Mouse (Mus musculus) embryo, embryonic 11 days (tissue): ENCODE measurements around the gene Mbtd1.
"Not testable (repeated sequence)": the region's sequence is repeated elsewhere in the genome, so short reads cannot be mapped to it uniquely, and the experiment has no call there.

Experiments
- DNase-seq: peaks from one replicate; pipeline ENCODE4 v3.0.0-alpha.2; 2015

The Mbtd1 gene

GRCm38 (mm10) chr11:93885572-93886410, at the start of gene Mbtd1, which contains the start of gene Utp18:
Mbtd1 (plus strand) TSS chr11:93885852.
Utp18 (minus strand) TSS chr11:93885766.
- DNase-seq, result peak; percentile 99

DNA sequence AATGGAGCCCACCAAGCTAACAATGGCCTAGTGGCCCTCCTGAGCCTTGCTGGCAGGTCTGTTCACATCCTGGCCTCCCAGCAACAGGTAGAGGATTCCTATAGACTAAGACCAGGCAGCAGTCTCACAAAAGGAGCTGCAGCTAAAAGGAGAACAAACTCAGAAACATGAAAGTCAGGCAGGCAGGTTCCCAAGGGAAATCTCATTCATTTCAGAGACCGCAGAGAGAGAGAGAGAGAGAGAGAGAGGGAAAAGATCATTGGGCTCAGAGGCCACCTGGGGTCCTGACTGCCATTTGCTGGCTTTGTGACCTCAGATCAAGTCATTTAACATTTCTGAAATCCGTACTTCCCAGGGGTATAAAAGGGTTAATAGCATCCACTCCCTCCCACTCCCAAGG, 38.3 kb upstream of the Mbtd1 start:
- DNase-seq, result peak; percentile 14

DNA sequence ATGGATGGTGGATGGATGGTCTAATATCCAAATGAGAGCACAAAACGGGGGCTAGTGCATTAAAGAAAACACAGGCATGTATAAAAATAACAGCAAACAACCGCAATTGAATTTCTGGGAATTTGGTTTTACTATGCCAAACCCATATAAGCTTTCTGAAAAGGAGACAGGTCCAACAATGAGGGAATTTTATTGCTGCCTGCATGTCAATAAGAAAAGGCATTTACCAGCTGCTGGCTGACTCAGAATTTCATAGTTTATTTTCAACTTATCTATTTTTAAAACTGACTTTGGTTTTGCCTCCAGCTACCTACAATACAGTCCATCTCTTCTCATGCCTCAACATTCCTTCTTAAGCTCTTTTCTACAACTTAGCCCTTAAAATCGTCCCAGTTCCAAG, 33.1 kb upstream of the Mbtd1 start:
- DNase-seq, result no peak

DNA sequence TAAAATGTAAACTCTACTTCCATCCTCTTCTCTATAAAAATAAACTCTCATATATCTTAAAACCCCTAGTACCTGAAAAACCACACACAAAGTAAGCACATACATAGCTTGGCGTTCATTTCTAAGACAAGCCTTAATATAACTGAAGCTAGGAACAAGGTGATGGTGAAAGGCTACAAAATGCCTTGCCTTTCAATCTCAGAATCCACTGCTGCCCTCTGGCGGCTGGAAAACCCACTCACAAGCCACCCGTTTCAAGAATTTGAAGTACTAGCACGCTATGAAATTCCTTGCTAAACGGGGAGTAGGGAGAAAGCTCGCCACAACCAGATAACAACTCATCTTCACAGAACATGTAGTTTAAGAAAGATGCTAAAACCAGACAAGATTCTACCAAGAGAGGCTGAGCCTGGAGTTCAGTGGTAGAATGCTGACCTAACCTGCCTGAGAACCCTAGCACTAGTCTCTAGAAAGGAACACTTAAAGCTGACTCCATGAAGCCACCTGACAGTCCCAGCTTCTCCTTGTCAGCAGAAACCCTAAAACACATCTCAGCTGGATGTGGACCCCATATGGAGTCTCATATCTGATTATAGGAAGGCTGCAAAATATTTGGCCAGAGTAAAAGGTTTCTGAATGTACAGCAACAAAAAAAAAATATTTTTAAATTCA, 29.2 kb upstream of the Mbtd1 start:
- peak; percentile 86 for DNase-seq

- no peak for DNase-seq
These were observed 25.0 kb upstream of the Mbtd1 start for GRCm38 (mm10) chr11:93860540-93861172.

DNA sequence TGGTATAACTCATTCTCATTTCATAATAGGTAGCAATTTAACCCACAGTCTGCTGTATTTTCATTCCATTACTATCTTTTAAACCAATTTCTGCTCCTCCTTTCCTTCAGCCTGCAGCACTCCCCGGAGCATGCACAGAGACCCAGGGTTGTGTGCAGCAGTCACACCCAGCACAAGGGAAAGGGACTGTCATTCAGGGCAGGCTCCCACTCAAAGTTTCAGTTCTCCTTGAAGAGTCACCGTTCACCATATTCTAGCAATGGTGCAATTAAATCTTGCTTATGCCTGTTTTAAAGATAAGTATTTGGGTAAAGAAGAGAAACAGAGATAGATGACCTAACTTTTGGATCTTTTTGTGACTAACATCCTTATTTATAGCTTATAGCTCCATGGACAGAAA, 24.5 kb upstream of the Mbtd1 start:
- DNase-seq, result no peak

- no peak for DNase-seq
These were observed 23.5 kb upstream of the Mbtd1 start for GRCm38 (mm10) chr11:93862045-93862623.

DNA sequence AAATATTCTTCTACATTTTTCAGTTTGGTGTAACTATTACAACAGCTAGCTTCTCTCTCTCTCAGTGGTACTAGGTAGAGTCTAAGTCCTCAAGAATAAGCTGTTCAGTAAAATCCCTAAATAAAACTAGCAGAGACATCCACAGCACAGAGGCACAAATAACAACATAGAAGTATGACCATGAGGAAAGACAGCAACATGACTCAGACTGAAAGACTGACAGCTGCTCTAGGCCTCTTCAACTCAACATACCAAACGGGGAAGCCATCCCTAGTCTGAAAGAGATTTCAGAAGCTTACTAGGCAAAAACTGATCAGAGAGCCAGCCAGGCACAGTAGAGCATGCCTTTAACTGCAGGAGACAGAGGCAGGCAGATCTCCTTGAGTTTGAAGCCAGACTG, 23.0 kb upstream of the Mbtd1 start:
- no peak for DNase-seq

DNA sequence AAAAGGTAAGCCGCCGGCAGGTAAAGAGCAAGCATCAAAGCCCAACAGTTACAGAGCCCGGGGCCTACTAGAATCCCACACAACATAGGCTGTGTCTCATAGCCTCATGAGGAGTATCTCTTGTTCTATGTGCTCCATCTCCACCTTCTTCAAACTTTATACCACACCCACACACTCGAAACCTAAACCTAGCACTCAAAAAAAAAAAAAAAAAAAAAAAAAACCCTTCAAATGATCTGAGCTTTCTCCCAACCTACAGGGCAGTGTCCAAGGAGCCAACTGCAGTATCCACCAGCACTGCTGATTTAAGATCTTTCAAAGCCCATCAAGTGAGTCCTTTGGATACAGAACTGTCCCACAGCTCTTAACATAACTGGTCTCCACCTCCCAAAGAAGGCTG, 1.6 kb upstream of the Mbtd1 start:
- no peak for DNase-seq

GRCm38 (mm10) chr11:93884901-93885571, 616 bp upstream of the Mbtd1 start:
- DNase-seq, result peak; percentile 79

- peak; percentile 68 for DNase-seq
These were observed 893 bp downstream of the Mbtd1 start for GRCm38 (mm10) chr11:93886411-93887079.

DNA sequence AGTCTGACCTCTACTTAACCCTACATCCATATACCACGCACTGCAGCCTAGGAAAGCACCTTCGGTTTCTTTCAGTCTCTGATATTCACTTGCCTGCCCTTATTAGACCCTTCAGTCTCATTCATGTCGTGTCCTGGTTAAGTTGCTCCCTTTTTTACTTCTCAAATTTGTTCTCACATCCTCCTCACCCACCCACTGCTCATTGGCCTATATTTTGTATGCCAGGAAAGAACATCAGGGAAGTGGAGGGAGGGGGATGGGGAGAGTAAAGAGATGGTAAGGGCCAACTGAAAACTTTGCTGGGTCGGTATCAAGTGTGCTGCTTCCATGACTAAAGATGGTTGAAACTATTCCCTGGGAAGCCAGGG, 1.4 kb downstream of the Mbtd1 start:
- peak; percentile 3 for DNase-seq

GRCm38 (mm10) chr11:93897732-93898131, 12.1 kb downstream of the Mbtd1 start:
- no peak for DNase-seq

GRCm38 (mm10) chr11:93906834-93907233, 21.2 kb downstream of the Mbtd1 start:
- DNase-seq, result no peak

DNA sequence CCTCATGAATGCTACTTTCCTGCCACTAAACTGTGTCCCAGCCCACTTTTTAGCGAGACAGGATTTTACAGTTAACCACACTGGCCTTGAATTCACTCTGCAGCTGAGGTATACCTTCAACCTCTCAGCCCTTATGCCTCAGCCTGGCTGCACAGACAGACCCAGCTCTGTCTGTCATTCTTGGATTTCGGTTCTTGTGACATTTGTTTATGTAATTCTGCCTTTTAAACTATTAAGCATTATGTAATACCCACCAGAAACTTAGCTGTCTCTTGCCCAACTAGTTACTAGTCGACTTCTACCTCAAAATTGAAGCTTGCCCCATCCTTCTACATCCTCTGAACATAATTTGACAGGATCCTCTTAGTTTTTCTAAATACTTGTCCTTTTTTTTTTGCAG, 22.2 kb downstream of the Mbtd1 start:
- no peak for DNase-seq

DNA sequence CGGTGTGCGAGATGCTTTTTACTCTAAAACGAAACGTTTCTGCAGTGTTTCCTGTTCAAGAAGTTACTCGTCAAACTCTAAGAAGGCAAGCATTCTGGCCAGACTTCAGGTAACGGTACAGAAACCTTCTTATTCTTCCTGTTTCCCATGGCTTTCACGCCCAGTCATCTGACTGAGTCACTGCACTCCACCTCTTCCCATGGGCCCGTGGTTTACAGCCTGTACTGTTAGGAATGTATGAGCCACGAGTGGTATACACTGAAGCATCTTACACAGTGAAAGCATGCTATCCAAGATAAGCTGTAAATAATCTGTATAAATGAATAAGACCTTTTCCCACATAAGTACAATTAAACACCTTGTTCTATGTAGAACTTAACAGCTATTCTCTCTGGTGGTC, 23.2 kb downstream of the Mbtd1 start:
- no peak for DNase-seq

DNA sequence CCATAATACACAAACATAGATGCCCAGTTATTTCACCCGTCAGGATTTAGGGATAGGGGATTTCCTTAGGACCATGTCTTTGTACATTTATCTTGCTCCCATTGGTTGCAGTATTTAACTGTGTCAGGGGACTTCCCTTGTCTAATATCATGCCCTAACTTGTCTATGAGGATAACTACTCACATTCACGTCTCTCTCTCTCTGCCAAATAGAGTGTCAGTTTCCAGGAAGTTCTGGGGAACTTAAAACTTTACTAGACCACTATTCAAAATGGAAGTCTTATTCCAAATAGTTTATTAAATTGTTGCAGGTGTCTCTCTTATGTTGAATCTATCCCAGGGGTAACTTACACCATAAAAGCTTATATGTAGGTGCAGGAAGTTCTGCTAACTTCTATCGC, 26.0 kb downstream of the Mbtd1 start:
- no peak for DNase-seq

GRCm38 (mm10) chr11:93915019-93915418, 29.4 kb downstream of the Mbtd1 start:
- not testable (repeated sequence) for DNase-seq

DNA sequence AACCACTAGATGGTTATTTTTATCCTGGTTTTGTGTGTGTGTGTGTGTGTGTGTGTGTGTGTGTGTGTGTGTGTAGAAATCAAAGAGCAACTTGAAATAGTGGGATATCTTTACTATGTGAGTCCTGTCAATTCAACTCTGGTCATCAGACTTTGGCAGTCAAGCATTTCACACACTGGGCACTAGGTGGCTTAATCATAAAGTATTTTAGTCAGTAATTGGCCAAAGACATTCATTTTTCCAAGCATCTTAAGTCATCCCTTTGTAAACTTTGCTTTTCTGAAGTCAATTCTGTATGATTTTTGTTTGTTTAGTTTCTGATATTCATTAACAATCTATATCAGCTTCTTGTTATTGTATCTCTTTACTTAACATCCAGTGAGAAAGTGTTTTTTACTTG, 43.5 kb downstream of the Mbtd1 start:
- DNase-seq, result no peak

DNA sequence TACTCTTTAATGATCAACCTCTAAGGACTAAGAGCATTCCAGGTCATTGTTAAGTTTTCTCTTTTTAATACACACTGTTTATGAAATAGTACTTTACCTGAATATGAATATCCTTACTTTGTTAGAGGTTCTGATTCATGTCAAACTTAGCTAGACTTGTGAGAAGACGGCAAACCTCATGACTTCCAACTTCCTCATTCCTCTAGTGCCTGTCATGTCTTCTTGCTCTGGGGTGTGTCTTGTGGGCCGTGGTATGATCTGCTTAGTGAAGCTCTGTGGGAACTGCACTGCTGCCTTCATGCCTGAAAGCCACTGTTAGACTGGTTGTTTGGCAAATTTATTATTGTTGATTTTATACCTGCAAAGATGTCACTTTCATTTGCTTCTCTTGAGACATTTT, 55.3 kb downstream of the Mbtd1 start:
- no peak for DNase-seq

DNA sequence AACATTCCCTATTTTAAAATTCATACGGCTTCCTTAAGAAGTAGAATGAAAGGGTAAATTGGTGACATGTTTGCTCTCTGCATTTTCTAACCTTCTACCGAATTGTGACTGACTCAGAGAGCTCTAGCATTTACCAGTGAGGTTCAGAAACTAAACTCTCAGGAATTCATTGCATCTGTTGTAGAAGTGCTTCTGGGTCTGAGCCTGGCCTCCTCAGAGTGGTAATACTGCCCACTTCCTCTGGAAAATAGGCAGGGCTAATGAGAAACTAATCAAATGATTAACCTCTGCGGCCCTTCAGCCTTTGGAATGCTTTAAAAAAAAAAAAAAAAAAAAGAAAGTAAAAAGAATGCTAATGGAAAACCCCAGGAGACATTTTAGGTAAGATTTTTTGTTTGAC, 59.3 kb downstream of the Mbtd1 start:
- DNase-seq, result no peak

DNA sequence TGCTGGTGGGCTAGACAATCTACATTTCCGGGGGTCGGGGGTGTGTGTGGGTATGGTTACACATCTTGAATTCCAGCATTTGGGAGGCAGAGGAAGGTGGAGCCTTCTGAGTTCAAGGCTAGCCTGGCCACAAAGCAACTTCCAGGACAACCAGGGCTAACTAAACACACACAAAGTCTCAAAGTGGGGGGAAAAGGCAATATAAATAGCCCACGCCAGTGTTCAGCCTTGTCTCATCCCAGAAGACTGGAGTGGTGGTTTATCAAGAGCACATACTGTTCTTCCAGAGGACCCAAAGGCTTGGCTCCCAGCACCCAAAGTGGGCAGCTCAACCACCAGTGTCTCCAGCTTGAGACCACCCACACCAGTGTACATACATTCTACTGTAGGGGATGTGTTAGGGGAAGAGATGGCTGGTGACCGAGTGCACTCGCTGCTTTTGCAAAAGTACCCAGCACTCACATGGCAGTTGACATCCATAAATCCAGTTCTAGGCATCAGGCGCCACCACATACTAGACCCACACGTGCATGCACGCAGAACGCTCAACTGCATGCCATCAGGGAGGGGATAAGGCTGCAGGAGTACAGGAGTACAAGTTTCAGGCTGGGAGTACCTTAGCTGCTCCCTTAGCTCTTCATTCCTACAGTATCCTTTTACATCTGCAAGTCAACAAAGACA, 63.4 kb downstream of the Mbtd1 start:
- no peak for DNase-seq
